In genomic region chr14:30292135-30292463, GRCm38 (mm10) we compare ENCODE assay signal across 17 mouse cellular contexts.
A peak's percentile ranks its signal among the peaks of the same experiment; 100 is the strongest.
DNase-seq lines count a peak whose midpoint lies in the region; ATAC-seq lines count a peak whose summit lies in the region.
"Had no signal": no experiment of that assay in that cellular context is flagged by ENCODE, and none has a peak within 500 bp of the region (broad histone marks: within the 10 kb centered on the region; RNA-seq: fewer than 3 reads in every experiment).

No protein-coding gene starts in this region.

- no peaks in the 10 kb centered on the region for H3K36me3 ChIP-seq in heart, embryonic 11.5 days (ENCODE audit: control insufficient read depth, insufficient read depth, low read length)
- no peaks in the 10 kb centered on the region for H3K36me3 ChIP-seq in kidney, embryonic 16.5 days (ENCODE audit: insufficient read depth, low read length)
- H3K36me3 ChIP-seq: forebrain, embryonic 12.5 days; limb, embryonic 13.5 days; liver, embryonic 15.5 days had no signal

- no peaks in the 10 kb centered on the region for H3K27me3 ChIP-seq in heart, embryonic 11.5 days (ENCODE audit: control insufficient read depth, insufficient read depth, low read length)
- no peaks in the 10 kb centered on the region for H3K27me3 ChIP-seq in kidney, embryonic 16.5 days (ENCODE audit: insufficient read depth, low read length)
- H3K27me3 ChIP-seq: forebrain, embryonic 12.5 days; limb, embryonic 13.5 days; liver, embryonic 15.5 days had no signal

- ATAC-seq in heart, embryonic 11.5 days (replicated peaks; ENCODE audit: insufficient number of reproducible peaks, low FRiP score, low TSS enrichment), result no peak
- ATAC-seq in kidney, embryonic 16.5 days (ENCODE audit: low FRiP score, low TSS enrichment), result no peak
- ATAC-seq: lung, postnatal 0 days; midbrain, embryonic 16.5 days had no signal

- no peaks in the 10 kb centered on the region; the same call in 1 of the 2 replicates for H3K4me1 ChIP-seq in heart, embryonic 11.5 days (ENCODE audit: control insufficient read depth, insufficient read depth, low read length)
- peaks cover 13% of the 10 kb centered on the region for H3K4me1 ChIP-seq in kidney, embryonic 16.5 days (ENCODE audit: insufficient read depth, low read length)
- H3K4me1 ChIP-seq: liver, embryonic 15.5 days; megakaryocyte, embryonic 14.5 days had no signal

- H3K4me3 ChIP-seq in heart, embryonic 11.5 days (ENCODE audit: low read depth, low read length), result no peak overlapping the region
- no peak overlapping the region for H3K4me3 ChIP-seq in kidney, embryonic 16.5 days (ENCODE audit: low read length)
- H3K4me3 ChIP-seq: forebrain, embryonic 12.5 days; limb, embryonic 13.5 days; liver, embryonic 15.5 days; megakaryocyte, embryonic 14.5 days had no signal

- DNase-seq in heart, postnatal 14 days, result no peak
- DNase-seq in kidney, postnatal 14 days, result no peak
- DNase-seq in thymus, postnatal 4 days, result peak; percentile 44
- DNase-seq in thymus, adult 18-20 months, result no peak
- no peak for DNase-seq in gastrocnemius, postnatal 10 days
- DNase-seq in retina, postnatal 1 day, result no peak
- DNase-seq: adrenal gland, adult 2 months; cerebellum, postnatal 14 days had no signal

- no peak overlapping the region for H3K27ac ChIP-seq in heart, embryonic 11.5 days (ENCODE audit: low read depth, low read length)
- H3K27ac ChIP-seq in kidney, embryonic 16.5 days (ENCODE audit: low read length), result no peak overlapping the region; the same call in 1 of the 2 replicates
- H3K27ac ChIP-seq: forebrain, embryonic 12.5 days; kidney, postnatal 0 days; limb, embryonic 13.5 days; liver, embryonic 15.5 days had no signal

- 35% methylated on average over 1 of the region's 1 CpGs for WGBS in heart, embryonic 11.5 days (ENCODE audit: insufficient replicate concordance)
- WGBS in kidney, embryonic 16.5 days, result 38% methylated on average over 1 of the region's 1 CpGs

- H3K4me2 ChIP-seq in heart, embryonic 11.5 days, result peak overlapping the region; percentile 27
- H3K4me2 ChIP-seq in kidney, embryonic 16.5 days (replicated peaks; ENCODE audit: low read depth, low read length), result 0 out of 2 replicates have a peak overlapping the region, but pooled peaks have one; percentile 10
- H3K4me2 ChIP-seq: forebrain, embryonic 12.5 days; limb, embryonic 13.5 days; liver, embryonic 15.5 days had no signal

- no peak overlapping the region for H3K9ac ChIP-seq in heart, embryonic 11.5 days (ENCODE audit: low read depth, low read length)
- no peak overlapping the region for H3K9ac ChIP-seq in kidney, embryonic 16.5 days (replicated peaks; ENCODE audit: low read length)
- H3K9ac ChIP-seq: forebrain, embryonic 12.5 days; limb, embryonic 13.5 days; liver, embryonic 15.5 days had no signal

- intact Hi-C loops in heart, postnatal 14 days (cut with DNase I), result no loop called here

- no peaks in the 10 kb centered on the region for H3K9me3 ChIP-seq in heart, embryonic 11.5 days (replicated peaks; ENCODE audit: control insufficient read depth, low read length)
- no peaks in the 10 kb centered on the region for H3K9me3 ChIP-seq in kidney, embryonic 16.5 days (ENCODE audit: low read length)
- H3K9me3 ChIP-seq: forebrain, embryonic 12.5 days; limb, embryonic 13.5 days; liver, embryonic 15.5 days; megakaryocyte, embryonic 14.5 days had no signal
